Mouse (Mus musculus): ENCODE data around the gene Lyrm2. TPM values are rescaled to one million over a fixed set of nuclear protein-coding genes. Genes with fewer than 3 reads are reported as not detected.

The Lyrm2 gene
- total and polyA plus RNA-seq, 2 experiments from 2014 or later, result 31.9 to 114 TPM

GRCm38 (mm10) chr4:32838401-32838800 is 38.3 kb downstream of the Lyrm2 start:
- ATAC-seq, result no peak
- DNase-seq (ENCODE audit: low spot score), result no peak
- Histone ChIP-seq H3K4me1 (ENCODE audit: insufficient read depth, low read length) (peaks cover 4% of the 10 kb centered on the region; the same call in 1 of the 2 replicates), H3K27me3 (ENCODE audit: insufficient read depth, low read length) (no peaks in the 10 kb centered on the region), H3K9ac (replicated peaks; ENCODE audit: low read length) (no peak overlapping the region), H3K4me2 (ENCODE audit: low read depth, low read length) (no peak overlapping the region), H3K9me3 (ENCODE audit: low read length) (no peaks in the 10 kb centered on the region), H3K4me3 (ENCODE audit: low read length) (no peak overlapping the region), H3K27ac (no peak overlapping the region), H3K36me3 (ENCODE audit: insufficient read depth, low read length) (no peaks in the 10 kb centered on the region)
- TF ChIP-seq CTCF (IDR thresholded peaks at IDR 0.05; ENCODE audit: low read depth), result no peak
- 41% methylated on average over 3 of the region's 3 CpGs for WGBS

Other genes with a start within 250 kb of the Lyrm2 start
- not detected in 2 replicates for gene Gja10, start 197.5 kb upstream of the Lyrm2 start, total RNA-seq (2014; rRNA removed)
- gene Gja10, start 197.5 kb upstream of the Lyrm2 start, polyA plus RNA-seq (2015; fragmentation: Nextera tagmentation; extraction: Ambion mirVana), result 0.09 and 0.13 TPM in 2 replicates
- 35.6 and 95.4 TPM in 2 replicates for gene Casp8ap2, start 184.8 kb upstream of the Lyrm2 start, total RNA-seq (2014; rRNA removed)
- gene Casp8ap2, start 184.8 kb upstream of the Lyrm2 start, polyA plus RNA-seq (2015; fragmentation: Nextera tagmentation; extraction: Ambion mirVana), result 31.1 and 32.2 TPM in 2 replicates
- gene Mdn1, start 143.1 kb upstream of the Lyrm2 start, total RNA-seq (2014; rRNA removed), result 23.0 and 35.7 TPM in 2 replicates
- gene Mdn1, start 143.1 kb upstream of the Lyrm2 start, polyA plus RNA-seq (2015; fragmentation: Nextera tagmentation; extraction: Ambion mirVana), result 8.6 and 8.7 TPM in 2 replicates
- gene Ankrd6, start 150.6 kb downstream of the Lyrm2 start, total RNA-seq (2014; rRNA removed), result 26.5 and 32.3 TPM in 2 replicates
- 17.3 and 18.3 TPM in 2 replicates for gene Ankrd6, start 150.6 kb downstream of the Lyrm2 start, polyA plus RNA-seq (2015; fragmentation: Nextera tagmentation; extraction: Ambion mirVana)
- gene Rragd, start 182.8 kb downstream of the Lyrm2 start, total RNA-seq (2014; rRNA removed), result 37.1 and 37.5 TPM in 2 replicates
- 26.1 and 29.3 TPM in 2 replicates for gene Rragd, start 182.8 kb downstream of the Lyrm2 start, polyA plus RNA-seq (2015; fragmentation: Nextera tagmentation; extraction: Ambion mirVana)
- 104 TPM in 2 replicates for gene Ube2j1, start 231.2 kb downstream of the Lyrm2 start, total RNA-seq (2014; rRNA removed)
- gene Ube2j1, start 231.2 kb downstream of the Lyrm2 start, polyA plus RNA-seq (2015; fragmentation: Nextera tagmentation; extraction: Ambion mirVana), result 67.5 and 71.5 TPM in 2 replicates

All from hindbrain, postnatal 0 days (tissue).